Mouse (Mus musculus) embryo, embryonic 11 days (tissue): Measurements from ENCODE around the gene Polr2a.
"Not testable (repeated sequence)": the region's sequence is repeated elsewhere in the genome, so short reads cannot be mapped to it uniquely, and the experiment has no call there.

ENCODE experiments used
- DNase-seq: peaks from one replicate; pipeline ENCODE4 v3.0.0-alpha.2; 2015

Polr2a gene

GRCm38 (mm10) chr11:69703381-69703780, 55.1 kb downstream of the Polr2a start:
- DNase-seq = not testable (repeated sequence)

DNA sequence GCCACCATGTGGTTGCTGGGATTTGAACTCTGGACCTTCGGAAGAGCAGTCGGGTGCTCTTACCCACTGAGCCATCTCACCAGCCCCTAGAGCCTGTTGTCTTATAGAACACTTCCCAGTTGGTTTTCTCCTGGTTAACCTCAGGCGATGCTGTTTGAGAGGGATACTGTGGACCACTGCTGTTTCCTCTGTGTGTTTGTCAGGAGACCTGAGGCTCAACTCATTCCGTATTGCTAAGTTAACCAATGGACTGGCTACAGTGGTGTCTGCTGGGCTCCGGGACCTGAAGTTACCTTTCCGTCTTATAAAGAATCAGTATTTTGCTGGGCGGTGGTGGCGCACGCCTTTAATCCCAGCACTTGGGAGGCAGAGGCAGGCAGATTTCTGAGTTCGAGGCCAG, 55.6 kb downstream of the Polr2a start:
- not testable (repeated sequence) for DNase-seq

DNA sequence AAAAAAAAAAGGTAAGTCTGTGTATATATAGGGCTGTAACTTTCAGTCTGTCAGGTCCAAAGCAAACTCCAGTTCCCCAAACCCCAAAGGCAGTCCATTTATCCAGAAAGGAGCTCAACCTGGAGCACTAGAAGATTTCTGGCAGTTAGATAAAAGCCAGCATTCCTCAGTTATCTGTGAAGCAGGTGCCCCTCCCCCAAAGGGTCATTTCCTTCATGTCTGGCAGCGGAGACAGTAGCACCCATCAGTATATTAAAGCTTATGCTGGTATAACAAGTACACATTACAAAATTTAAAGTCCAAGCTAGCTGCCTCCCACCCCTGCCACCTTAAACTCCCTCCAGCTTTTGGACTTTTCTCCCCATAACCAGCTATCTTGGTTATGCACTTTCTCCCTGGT, 58.8 kb downstream of the Polr2a start:
- no peak for DNase-seq

- DNase-seq = no peak
Observed at GRCm38 (mm10) chr11:69698574-69698973, 59.9 kb downstream of the Polr2a start.

- no peak for DNase-seq
Observed at GRCm38 (mm10) chr11:69697396-69697795, 61.0 kb downstream of the Polr2a start.

DNA sequence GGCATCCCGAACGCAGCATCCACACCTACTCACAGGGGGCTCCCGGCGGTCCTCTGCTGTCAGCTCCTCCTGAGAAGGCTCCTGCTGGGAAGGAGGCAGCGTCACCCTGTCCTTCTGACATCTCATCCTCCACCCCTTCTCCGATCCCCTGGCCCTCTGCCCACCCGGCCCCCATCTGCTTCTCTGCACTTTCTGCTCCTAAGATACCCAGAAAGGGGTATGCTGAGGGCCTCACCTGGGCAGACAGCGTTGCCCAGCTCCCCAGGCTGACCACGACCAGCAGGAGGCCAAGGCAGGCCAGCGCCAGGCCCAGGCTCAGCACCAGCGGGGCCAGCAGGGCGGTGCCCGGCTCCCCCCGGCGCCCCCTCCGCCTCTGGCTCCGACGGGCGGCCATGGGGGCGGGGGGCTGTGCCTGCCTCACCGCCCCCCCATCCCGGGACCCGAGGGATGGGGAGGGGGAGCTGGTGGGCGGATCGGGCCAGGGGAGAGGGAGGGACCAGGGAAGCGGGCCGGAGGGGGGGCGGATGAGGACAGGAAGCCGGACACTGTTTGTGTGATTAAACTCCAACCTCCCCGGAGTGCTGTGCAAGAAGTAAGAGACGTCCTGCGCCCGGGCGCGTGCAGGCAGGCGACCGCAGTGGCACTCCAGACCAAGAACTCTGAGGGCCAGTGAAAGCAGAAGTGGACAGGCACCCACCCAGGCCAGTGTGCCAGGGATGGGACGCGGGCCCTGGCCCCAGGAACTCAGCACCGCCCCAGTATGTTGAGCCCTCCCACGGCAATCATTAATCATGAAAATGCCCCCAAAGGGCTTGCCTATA, 62.9 kb downstream of the Polr2a start, which contains the start of the genes Tnfsf12 and Tnfsfm13:
Gene Tnfsf12, minus strand, starts transcription at position 489 of the 821 bp plus-strand sequence.
Gene Tnfsfm13, minus strand, starts transcription at position 738 of the 821 bp plus-strand sequence.
- peak; percentile 72 for DNase-seq

DNA sequence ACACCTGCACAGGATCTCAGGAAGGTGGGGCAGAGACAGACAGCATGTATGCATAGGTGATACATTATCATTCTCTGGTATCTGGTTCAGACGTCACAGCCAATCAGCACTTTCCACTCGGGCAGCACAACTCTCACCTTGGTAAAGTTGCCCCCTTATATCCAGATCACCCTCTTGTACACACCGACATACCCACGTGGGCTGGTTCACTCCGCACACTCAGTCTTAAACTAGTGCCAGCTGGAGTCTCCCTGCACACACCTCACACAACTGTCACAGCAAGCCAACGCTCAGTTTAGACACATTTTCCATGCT, 63.4 kb downstream of the Polr2a start:
- no peak for DNase-seq

DNA sequence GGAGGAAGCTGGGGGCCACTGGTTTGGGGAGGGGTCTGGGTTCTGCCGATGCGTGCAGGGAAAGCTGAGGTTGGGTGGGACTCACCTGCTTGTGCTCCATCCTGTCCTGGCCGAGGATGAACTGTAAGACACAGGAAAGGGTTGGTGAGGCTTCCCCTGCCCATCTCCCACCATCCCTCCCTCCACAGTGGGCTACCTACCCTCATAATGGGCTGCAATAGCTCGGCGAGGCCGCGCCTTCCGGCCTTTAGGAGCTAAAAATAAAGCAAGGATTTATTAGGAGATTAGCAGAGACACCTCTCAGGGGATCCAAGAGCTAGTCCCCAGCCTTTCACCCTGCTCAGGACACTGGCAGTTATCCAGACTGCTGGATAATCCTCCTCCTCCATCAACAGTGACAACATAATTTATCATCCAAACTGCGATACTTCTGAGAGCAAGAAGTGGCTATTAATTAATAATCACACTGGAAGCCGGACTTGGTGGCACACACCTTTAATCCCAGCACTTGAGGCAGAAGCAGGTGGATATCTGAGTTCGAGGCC, 64.9 kb downstream of the Polr2a start:
- DNase-seq = no peak

- DNase-seq = no peak
Observed at GRCm38 (mm10) chr11:69692863-69693262, 65.6 kb downstream of the Polr2a start.

DNA sequence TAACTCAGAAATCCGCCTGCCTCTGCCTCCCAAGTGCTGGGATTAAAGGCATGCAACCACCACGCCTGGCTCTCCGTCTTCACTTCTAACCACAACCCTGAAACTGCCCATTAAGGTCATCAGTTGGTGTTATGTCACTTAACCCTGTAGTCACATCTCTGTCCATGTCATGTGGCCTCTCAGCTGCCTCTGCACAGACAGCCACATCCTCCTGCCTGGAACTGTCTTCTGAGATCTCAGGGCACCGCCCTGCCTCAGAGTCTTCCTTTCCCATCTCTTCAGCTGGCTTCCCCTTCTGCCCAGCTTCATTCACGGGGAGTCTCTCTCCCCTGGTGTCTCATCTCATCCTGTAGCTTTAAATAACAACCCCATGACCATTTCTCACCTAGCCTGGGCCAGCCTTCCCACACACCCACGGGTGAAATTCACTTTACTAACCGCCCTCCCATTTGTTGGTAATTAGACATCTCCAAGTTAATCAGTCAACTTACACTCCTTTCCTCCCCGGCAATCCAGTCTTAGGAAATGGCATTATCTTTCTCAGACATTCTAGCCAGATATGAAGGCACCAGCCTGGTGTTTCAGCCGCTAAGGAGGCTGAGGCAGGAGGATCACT, 66.1 kb downstream of the Polr2a start:
- no peak for DNase-seq

DNA sequence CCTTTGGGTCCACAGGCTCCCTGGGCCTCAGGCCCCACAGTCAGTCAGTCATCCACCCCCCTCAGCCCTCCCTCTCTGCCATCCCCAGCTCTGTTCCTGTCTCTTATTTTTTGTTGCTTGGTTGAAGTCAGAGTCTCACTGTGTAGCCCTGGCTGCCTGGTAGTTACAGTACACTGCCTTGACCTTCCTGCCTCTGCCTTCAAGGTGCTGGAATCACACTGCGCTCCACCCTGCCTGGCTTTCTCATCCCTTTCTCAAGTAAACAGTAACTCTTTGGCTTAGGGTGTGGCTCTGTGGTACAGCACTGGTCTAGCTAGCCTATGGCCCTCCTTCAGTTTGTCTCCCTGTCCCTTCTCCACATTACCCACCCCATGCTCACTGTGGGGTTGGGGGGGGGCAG, 68.5 kb downstream of the Polr2a start:
- no peak for DNase-seq

GRCm38 (mm10) chr11:69687061-69687460, 71.4 kb downstream of the Polr2a start:
- no peak for DNase-seq

DNA sequence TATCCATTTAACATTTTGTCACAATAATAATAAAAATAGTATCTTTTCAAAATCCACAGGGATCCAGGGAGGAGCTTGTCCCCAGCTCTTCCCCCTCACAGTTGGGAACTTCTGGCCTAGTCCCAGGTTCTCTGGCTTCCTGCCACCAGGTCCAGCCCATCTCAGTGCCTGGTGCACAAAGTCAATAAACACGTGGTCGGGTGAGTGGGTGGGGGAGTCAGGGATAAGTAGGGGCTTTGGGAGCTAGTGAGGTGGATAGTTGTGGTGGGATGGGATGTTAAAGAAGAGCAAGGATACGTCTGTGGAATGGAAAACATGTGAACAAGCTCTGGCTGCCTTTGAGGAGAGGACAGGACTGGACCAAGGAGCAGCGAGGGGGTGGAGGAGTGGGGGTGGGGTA, 72.1 kb downstream of the Polr2a start:
- DNase-seq = no peak

DNA sequence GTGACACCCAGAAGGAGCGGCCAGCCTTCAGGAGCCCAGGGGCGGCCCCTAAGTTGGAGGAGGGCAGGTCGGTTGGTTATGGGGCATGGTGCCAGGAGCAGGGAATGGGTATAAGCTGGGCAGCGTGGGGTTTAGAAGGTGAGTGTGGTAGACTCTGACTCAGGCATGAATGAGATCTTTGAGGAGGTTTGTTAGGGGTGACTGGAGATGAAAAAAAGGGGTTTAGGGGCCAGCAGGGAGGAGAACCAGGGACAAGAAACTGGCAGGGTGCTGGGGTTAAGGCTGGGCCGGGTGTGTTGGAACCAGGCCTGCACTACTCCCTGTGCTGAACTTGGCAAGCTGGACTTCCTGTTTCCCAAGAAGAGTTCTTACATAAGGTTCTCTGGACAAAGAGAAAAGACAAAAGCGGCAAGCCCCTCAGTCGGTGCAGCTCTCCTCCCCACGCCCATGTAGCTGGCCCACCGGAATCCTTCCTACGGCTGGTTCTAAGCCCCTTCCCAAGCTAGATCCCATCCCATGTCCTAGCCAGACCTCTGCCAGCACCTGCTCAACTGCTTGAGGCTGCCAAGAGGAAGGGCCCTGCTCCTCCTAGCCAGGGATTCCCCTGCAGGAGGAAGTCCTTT, 72.8 kb downstream of the Polr2a start, which contains the start of gene Tnfsf13:
Gene Tnfsf13, minus strand, starts transcription at position 259 of the 623 bp plus-strand sequence.
- no peak for DNase-seq

- no peak for DNase-seq
Observed at GRCm38 (mm10) chr11:69684936-69685335, 73.5 kb downstream of the Polr2a start.

DNA sequence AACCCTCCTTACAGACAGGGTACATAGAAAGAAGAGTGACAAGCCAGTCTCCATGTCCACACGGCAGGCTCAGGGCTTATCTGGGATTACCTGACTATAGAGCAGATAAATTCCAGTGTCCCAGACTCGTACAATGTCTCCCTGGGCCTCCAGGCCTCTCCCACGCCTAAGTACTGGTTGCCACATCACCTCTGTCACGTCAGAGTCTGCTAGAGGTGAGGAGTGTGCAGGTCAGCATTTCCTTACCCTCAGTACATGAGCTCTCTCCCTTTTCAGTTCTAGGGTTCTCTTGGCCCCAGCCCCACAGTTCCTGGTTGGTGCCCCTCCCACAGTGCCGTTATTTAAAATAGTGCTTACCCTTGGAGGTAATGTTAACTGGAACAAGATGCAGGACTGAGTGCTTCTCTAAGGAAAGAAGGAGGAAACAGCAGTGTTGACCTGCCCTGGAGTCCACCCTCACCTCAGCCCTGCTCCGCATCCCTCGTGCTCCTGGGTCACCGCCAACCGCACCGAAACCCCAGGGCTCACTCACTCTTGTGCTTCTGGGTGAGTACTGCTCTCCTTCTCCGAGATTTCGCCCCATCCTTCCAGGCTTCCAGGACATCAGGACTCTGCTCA, 74.2 kb downstream of the Polr2a start:
- DNase-seq = no peak
